Mouse (Mus musculus): ENCODE data around the gene Pitpnm1. TPM values are rescaled to one million over a fixed set of nuclear protein-coding genes. Genes with fewer than 3 reads are reported as not detected.

Pitpnm1 gene
- total and polyA plus RNA-seq, 3 experiments = 15.9 to 43.8 (median 34.7) TPM

- Histone ChIP-seq H3K4me1 (ENCODE audit: control insufficient read depth in 1 of 2, insufficient read depth in 2 of 2) (no peaks in the 10 kb centered on the region), H3K27me3 (replicated peaks) (peaks cover 40% of the 10 kb centered on the region), H3K4me3 (replicated peaks in 1 of 3; ENCODE audit: low read depth in 2 of 3, low read length in 2 of 3, poor library complexity in 1 of 3) (no peak overlapping the region), H3K79me2 (replicated peaks; ENCODE audit: control insufficient read depth, extremely low read depth, insufficient read depth, poor library complexity, severe bottlenecking) (no peaks in the 10 kb centered on the region), H3K36me3 (replicated peaks in 1 of 2; ENCODE audit: control insufficient read depth in 1 of 2, insufficient read depth in 1 of 2, low read length in 1 of 2) (no peaks in the 10 kb centered on the region), H3K9ac (ENCODE audit: insufficient read depth, low read depth) (no peak overlapping the region), H3K27ac (ENCODE audit: insufficient read depth, low read depth) (no peak overlapping the region), H3K9me3 (replicated peaks; ENCODE audit: low read length) (no peaks in the 10 kb centered on the region), H3K4me2 (ENCODE audit: insufficient read depth, low read depth, poor library complexity, severe bottlenecking) (no peak overlapping the region)
- in situ Hi-C loops (cut with MboI; ENCODE audit: low pct_ligation_motif_present, low pct_unique_long_range_greater_than_20kb, low sequenced_read_pairs) (loop anchor here (5.0 kb wide), 2 partner anchors 37 to 72 kb away; no protein-coding TSS in a partner anchor), dilution Hi-C loops (cut with MboI; ENCODE audit: extremely low pct_ligation_motif_present, extremely low pct_unique_long_range_greater_than_20kb, low sequenced_read_pairs) (no loop called here)
- DNase-seq (ENCODE audit: extremely low read depth) = no peak
- no peak for TF ChIP-seq KAT2A (IDR thresholded peaks at IDR 0.05; ENCODE audit: insufficient replicate concordance, low read length)
Measured at GRCm38 (mm10) chr19:4089128-4089527, 10.7 kb upstream of the Pitpnm1 start.

- in situ Hi-C loops (cut with MboI; ENCODE audit: low pct_ligation_motif_present, low pct_unique_long_range_greater_than_20kb, low sequenced_read_pairs) = no loop called here
- no peaks in the 10 kb centered on the region for H3K79me2 ChIP-seq (replicated peaks; ENCODE audit: control insufficient read depth, extremely low read depth, insufficient read depth, poor library complexity, severe bottlenecking)
- H3K9me3 ChIP-seq (replicated peaks; ENCODE audit: low read length) = no peaks in the 10 kb centered on the region
- dilution Hi-C loops (cut with MboI; ENCODE audit: extremely low pct_ligation_motif_present, extremely low pct_unique_long_range_greater_than_20kb, low sequenced_read_pairs) = no loop called here
- no peak overlapping the region for H3K9ac ChIP-seq (ENCODE audit: insufficient read depth, low read depth)
- H3K4me1 ChIP-seq (ENCODE audit: control insufficient read depth in 1 of 2, insufficient read depth in 2 of 2) = no peaks in the 10 kb centered on the region
- no peak overlapping the region for H3K4me3 ChIP-seq (replicated peaks in 1 of 3; ENCODE audit: low read depth in 2 of 3, low read length in 2 of 3, poor library complexity in 1 of 3)
- H3K4me2 ChIP-seq (ENCODE audit: insufficient read depth, low read depth, poor library complexity, severe bottlenecking) = no peak overlapping the region
- H3K27me3 ChIP-seq (replicated peaks) = peaks cover 29% of the 10 kb centered on the region
- no peak for DNase-seq (ENCODE audit: extremely low read depth)
- TF ChIP-seq ZMIZ1 (IDR thresholded peaks at IDR 0.05; ENCODE audit: low read depth, low read length) (no peak), EP300 (IDR thresholded peaks at IDR 0.05; ENCODE audit: low read length) (no peak), USF1 (IDR thresholded peaks at IDR 0.05; ENCODE audit: low read depth, low read length) (no peak), ETS1 (conservative IDR thresholded peaks at IDR 0.05; ENCODE audit: low read depth, low read length) (no peak), E2F4 (IDR thresholded peaks at IDR 0.05; ENCODE audit: insufficient replicate concordance, low read depth, low read length) (no peak), CHD2 (IDR thresholded peaks at IDR 0.05; ENCODE audit: low read length) (no peak), MAZ (IDR thresholded peaks at IDR 0.05; ENCODE audit: low read depth, low read length) (no peak), POLR2A (IDR thresholded peaks at IDR 0.05; ENCODE audit: low read depth, low read length) (no peak)
- H3K36me3 ChIP-seq (replicated peaks in 1 of 2; ENCODE audit: control insufficient read depth in 1 of 2, insufficient read depth in 1 of 2, low read length in 1 of 2) = no peaks in the 10 kb centered on the region
- H3K27ac ChIP-seq (ENCODE audit: insufficient read depth, low read depth) = no peak overlapping the region
Measured at GRCm38 (mm10) chr19:4090446-4090845, 9.4 kb upstream of the Pitpnm1 start.

GRCm38 (mm10) chr19:4091383-4091782 is 8.4 kb upstream of the Pitpnm1 start:
- dilution Hi-C loops (cut with MboI; ENCODE audit: extremely low pct_ligation_motif_present, extremely low pct_unique_long_range_greater_than_20kb, low sequenced_read_pairs) = no loop called here
- Histone ChIP-seq H3K27ac (ENCODE audit: insufficient read depth, low read depth) (no peak overlapping the region), H3K27me3 (replicated peaks) (peaks cover 21% of the 10 kb centered on the region), H3K9ac (ENCODE audit: insufficient read depth, low read depth) (no peak overlapping the region), H3K36me3 (replicated peaks in 1 of 2; ENCODE audit: control insufficient read depth in 1 of 2, insufficient read depth in 1 of 2, low read length in 1 of 2) (no peaks in the 10 kb centered on the region), H3K4me3 (replicated peaks in 1 of 3; ENCODE audit: low read depth in 2 of 3, low read length in 2 of 3, poor library complexity in 1 of 3) (no peak overlapping the region), H3K9me3 (replicated peaks; ENCODE audit: low read length) (no peaks in the 10 kb centered on the region), H3K4me2 (ENCODE audit: insufficient read depth, low read depth, poor library complexity, severe bottlenecking) (no peak overlapping the region), H3K4me1 (ENCODE audit: control insufficient read depth in 1 of 2, insufficient read depth in 2 of 2) (peaks cover 0 to 7% of the 10 kb centered on the region in 2 experiments; a peak in 2 of 4 replicates), H3K79me2 (replicated peaks; ENCODE audit: control insufficient read depth, extremely low read depth, insufficient read depth, poor library complexity, severe bottlenecking) (no peaks in the 10 kb centered on the region)
- TF ChIP-seq MEF2A (IDR thresholded peaks at IDR 0.05; ENCODE audit: borderline replicate concordance, low read depth, low read length) = no peak
- TF ChIP-seq CTCF (conservative IDR thresholded peaks at IDR 0.05 in 1 of 2, IDR thresholded peaks at IDR 0.05 in 1 of 2; ENCODE audit: low read depth in 2 of 2, low read length in 2 of 2) = no peak
- no peak for TF ChIP-seq JUN (IDR thresholded peaks at IDR 0.05; ENCODE audit: insufficient read depth, low read depth, low read length)
- no peak for TF ChIP-seq E2F4 (IDR thresholded peaks at IDR 0.05; ENCODE audit: insufficient replicate concordance, low read depth, low read length)
- no peak for TF ChIP-seq SIN3A (IDR thresholded peaks at IDR 0.05; ENCODE audit: low read length)
- no peak for TF ChIP-seq ETS1 (conservative IDR thresholded peaks at IDR 0.05; ENCODE audit: low read depth, low read length)
- peak; percentile 50; the same call in 1 of the 2 replicates for TF ChIP-seq MAFK (IDR thresholded peaks at IDR 0.05; ENCODE audit: insufficient replicate concordance, low read length)
- no peak for TF ChIP-seq UBTF (IDR thresholded peaks at IDR 0.05; ENCODE audit: low read depth, low read length)
- TF ChIP-seq ZNF384 (IDR thresholded peaks at IDR 0.05; ENCODE audit: low read depth, low read length) = peak; percentile 47; the same call in 1 of the 2 replicates
- TF ChIP-seq MAZ (IDR thresholded peaks at IDR 0.05; ENCODE audit: low read depth, low read length) = no peak
- TF ChIP-seq ZMIZ1 (IDR thresholded peaks at IDR 0.05; ENCODE audit: low read depth, low read length) = no peak
- TF ChIP-seq CHD1 (IDR thresholded peaks at IDR 0.05; ENCODE audit: low read depth, low read length) = no peak
- DNase-seq (ENCODE audit: extremely low read depth) = no peak
- in situ Hi-C loops (cut with MboI; ENCODE audit: low pct_ligation_motif_present, low pct_unique_long_range_greater_than_20kb, low sequenced_read_pairs) = no loop called here
